Mouse (Mus musculus): ENCODE data around the gene Gm49393. TPM values are rescaled to one million over a fixed set of nuclear protein-coding genes. Genes with fewer than 3 reads are reported as not detected.

Gm49393 gene
- polyA plus RNA-seq, 1 experiment from 2014 or later = not detected

DNA sequence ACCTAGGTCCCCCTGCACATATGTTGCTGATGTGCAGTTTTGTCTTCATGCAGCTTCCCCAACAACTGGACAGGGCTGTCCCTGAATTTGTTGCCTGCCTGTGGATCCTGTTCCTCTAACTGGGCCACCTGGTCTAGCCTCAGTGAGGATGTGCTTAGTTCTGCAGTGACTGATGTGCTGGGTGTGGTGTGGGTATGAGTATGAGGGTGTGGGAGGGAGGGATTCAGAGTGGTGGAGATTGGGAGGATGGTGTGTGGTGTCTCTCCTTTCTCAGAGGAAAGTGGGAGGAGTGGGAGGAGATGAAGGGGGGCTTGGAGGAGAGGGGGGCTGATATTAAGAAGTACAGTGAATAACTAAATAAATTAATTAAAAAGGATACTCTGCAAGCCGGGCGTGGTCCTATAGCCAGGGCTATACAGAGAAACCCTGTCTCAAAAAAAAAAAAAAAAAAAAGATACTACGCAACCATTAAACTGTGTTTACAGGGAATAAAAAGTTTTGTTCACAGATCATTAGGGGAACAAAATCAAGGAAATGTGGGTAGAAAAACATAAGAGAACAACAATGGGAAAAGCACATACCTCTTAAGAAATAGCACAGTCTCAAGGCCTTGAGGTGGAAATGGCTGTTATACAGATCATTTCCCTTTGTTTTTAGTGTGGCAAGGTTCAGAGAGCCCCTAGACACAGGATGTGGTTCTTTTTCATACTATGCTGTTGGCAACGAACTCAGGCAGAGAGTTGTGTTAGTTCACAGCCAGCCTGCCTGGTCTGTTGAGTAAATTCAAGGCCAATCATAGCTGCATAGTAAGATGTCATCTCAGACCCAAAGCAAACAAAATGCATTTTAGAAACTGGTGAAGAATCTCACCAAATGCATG lies 86.9 kb downstream of the Gm49393 start:
- ATAC-seq = no peak
- no peaks in the 10 kb centered on the region for H3K36me3 ChIP-seq
- no peaks in the 10 kb centered on the region for H3K9me3 ChIP-seq (replicated peaks)
- H3K27me3 ChIP-seq (replicated peaks) = no peaks in the 10 kb centered on the region
- no peak overlapping the region for H3K4me3 ChIP-seq
- WGBS (ENCODE audit: insufficient replicate concordance) = 65% methylated on average over 4 of the region's 4 CpGs
- H3K9ac ChIP-seq = no peak overlapping the region
- H3K4me1 ChIP-seq = no peaks in the 10 kb centered on the region
- no peak overlapping the region for H3K27ac ChIP-seq
- no peak overlapping the region for H3K4me2 ChIP-seq

DNA sequence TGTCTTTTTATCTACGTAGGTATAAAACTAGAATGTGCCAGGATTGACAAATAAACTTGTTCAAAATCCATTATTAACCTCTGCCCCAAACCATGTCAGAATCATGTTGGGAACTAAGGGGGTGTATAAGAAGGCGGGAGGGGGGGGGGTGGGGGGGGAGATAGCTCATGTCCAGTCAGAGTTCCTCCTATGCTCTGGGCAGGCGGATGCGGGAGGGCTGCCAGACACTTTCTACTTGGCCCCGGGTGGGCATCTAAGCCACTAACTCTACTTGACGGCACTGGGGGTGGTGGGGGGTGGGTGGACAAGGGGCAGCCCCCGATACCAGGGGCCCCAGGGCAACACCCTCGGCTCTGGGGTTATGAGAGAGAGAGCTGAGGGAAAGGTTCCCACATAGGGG lies 92.2 kb downstream of the Gm49393 start:
- H3K27ac ChIP-seq = no peak overlapping the region
- no peak overlapping the region for H3K9ac ChIP-seq
- no peak overlapping the region for H3K4me2 ChIP-seq
- no peak overlapping the region for H3K4me3 ChIP-seq
- ATAC-seq = no peak
- no peaks in the 10 kb centered on the region for H3K4me1 ChIP-seq
- no peaks in the 10 kb centered on the region for H3K9me3 ChIP-seq (replicated peaks)
- H3K27me3 ChIP-seq (replicated peaks) = no peaks in the 10 kb centered on the region
- 65% methylated on average over 8 of the region's 8 CpGs for WGBS (ENCODE audit: insufficient replicate concordance)
- no peaks in the 10 kb centered on the region for H3K36me3 ChIP-seq

DNA sequence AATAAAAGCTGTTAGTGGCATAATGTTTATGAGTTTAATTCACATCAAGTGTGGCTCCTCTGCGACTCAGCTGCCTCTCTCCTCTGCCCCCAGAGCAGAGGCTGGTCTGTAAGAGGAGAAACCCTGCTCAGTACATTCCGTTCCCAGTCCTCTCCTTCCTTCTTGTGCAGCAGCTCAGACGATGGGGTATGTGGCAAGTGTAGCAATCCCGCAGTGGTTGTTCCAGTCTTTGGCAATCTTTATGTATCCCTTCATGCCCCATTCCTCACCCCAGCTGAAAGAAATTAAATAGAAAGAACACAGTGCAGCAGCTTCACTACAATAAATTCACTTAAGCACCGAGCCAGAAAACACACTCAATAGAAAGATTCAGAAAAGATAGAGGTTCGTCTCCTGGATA lies 92.7 kb downstream of the Gm49393 start:
- H3K4me1 ChIP-seq = no peaks in the 10 kb centered on the region
- no peak for ATAC-seq
- 64% methylated on average over 6 of the region's 6 CpGs for WGBS (ENCODE audit: insufficient replicate concordance)

DNA sequence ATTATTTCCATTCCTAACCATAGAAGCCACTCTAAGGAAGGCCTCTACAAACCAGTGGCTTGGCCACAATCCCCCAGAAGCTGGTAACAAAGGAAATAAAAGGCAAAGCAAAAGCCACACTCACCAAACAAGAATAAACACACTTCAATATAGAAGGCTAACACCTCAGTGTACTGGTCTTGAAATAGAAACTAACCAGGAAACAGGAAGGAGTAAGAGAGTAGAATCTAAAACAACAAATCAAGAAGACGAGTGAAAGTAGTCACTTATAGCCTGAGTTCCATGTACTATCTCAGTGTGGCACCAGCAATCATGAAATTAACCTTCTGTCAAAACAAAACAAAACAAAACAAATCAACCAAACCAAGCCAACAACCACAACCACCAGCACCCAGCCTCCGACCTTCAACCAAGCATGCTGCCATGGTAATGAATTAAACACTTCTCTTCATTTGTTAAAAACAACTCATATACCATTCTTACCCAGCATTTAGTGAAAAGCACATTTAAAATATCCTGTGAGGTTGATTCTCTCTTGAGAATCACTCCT lies 96.0 kb downstream of the Gm49393 start:
- WGBS (ENCODE audit: insufficient replicate concordance) = 55% methylated on average over 2 of the region's 2 CpGs

More for the DNA sequence above, 92.7 kb downstream of the Gm49393 start:
- Histone ChIP-seq H3K9me3 (replicated peaks) (no peaks in the 10 kb centered on the region), H3K9ac (no peak overlapping the region), H3K4me2 (no peak overlapping the region), H3K4me3 (no peak overlapping the region), H3K27me3 (replicated peaks) (no peaks in the 10 kb centered on the region), H3K27ac (no peak overlapping the region), H3K36me3 (no peaks in the 10 kb centered on the region)

DNA sequence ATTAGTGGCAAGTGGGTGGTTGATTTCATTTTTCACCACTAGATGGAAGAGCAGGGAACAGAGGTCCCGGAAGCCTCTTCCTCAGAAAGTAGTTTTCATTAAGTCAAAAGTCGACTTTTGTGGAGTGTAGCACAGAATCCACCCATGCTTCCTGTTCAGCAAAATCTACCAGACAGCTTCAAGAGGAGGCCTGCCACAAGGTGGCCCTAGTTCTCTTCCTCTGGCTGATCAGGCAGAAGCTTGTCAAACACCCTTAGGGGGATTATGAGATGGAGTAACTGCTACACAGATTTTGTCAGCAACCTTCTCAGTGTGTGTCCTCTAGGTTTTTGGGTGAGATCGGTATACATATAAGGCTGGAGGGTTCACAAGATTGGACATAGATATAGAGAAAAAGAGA lies 109.3 kb downstream of the Gm49393 start:
- Histone ChIP-seq H3K9me3 (replicated peaks) (no peaks in the 10 kb centered on the region), H3K9ac (no peak overlapping the region), H3K27ac (no peak overlapping the region), H3K36me3 (no peaks in the 10 kb centered on the region), H3K4me3 (no peak overlapping the region), H3K4me1 (no peaks in the 10 kb centered on the region), H3K27me3 (replicated peaks) (no peaks in the 10 kb centered on the region), H3K4me2 (no peak overlapping the region)
- no peak for ATAC-seq
- 37% methylated on average over 3 of the region's 3 CpGs for WGBS (ENCODE audit: insufficient replicate concordance)

More for the DNA sequence above, 96.0 kb downstream of the Gm49393 start:
- H3K27ac ChIP-seq = no peak overlapping the region
- no peak for ATAC-seq
- H3K27me3 ChIP-seq (replicated peaks) = no peaks in the 10 kb centered on the region
- no peak overlapping the region for H3K4me3 ChIP-seq
- H3K9me3 ChIP-seq (replicated peaks) = no peaks in the 10 kb centered on the region
- no peak overlapping the region for H3K4me2 ChIP-seq
- no peaks in the 10 kb centered on the region for H3K4me1 ChIP-seq
- no peak overlapping the region for H3K9ac ChIP-seq
- H3K36me3 ChIP-seq = no peaks in the 10 kb centered on the region

DNA sequence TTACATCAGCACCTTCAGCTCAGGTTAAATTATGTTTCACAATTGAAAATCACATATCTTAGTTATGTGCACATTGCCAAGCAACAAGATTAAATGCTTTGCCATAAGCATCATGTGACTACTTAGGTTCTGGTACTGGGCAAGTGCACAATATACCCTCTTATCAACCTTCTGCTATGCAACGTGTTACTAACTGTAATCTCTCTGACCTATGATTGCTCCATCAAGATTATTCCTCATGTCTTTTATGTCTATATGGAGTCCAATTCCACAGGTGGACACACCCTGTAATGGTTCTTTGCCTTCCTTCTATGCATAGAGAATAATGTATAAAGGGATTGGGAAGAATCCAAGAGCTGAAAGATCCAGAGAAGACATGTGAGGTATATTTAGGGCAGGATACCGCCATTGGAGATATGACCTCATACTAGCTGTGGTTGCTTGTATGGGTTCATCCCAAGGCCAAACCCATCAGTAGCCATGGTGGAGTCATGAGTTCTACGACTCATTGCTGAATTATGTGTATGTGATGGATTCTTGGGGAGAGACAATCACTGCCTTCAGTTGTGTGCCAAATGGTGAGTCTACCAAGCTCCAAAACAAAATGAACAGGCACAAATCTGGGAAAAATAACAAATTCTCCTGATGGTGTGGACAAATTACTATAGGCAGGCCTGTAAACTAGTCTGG lies 114.8 kb downstream of the Gm49393 start:
- no peaks in the 10 kb centered on the region for H3K36me3 ChIP-seq
- no peak overlapping the region for H3K4me3 ChIP-seq
- H3K4me1 ChIP-seq = no peaks in the 10 kb centered on the region
- no peaks in the 10 kb centered on the region for H3K27me3 ChIP-seq (replicated peaks)
- no peak overlapping the region for H3K27ac ChIP-seq
- no peak overlapping the region for H3K4me2 ChIP-seq
- WGBS (ENCODE audit: insufficient replicate concordance) = 46% methylated on average over 3 of the region's 3 CpGs
- H3K9ac ChIP-seq = no peak overlapping the region
- no peak for ATAC-seq
- no peaks in the 10 kb centered on the region for H3K9me3 ChIP-seq (replicated peaks)

DNA sequence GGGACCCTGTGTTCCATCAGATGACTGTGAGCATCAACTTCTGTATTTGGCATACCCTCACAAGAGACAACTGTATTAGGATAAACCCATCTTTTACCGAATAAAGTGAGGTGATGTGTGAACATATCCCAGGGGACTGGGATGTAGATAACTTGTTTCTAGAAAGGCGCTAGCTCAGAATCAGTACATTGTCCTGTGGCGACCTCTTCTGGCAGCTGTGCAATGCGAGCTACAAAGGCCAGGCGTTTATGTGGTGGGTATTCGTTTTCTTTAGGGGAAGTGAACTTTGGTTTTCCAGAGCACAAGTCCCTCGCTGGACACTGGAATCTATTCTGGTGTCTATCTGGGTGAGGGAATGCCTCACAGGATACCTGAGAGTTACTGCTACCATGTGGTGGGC lies 115.9 kb downstream of the Gm49393 start:
- ATAC-seq = no peak
- Histone ChIP-seq H3K4me1 (no peaks in the 10 kb centered on the region), H3K9ac (no peak overlapping the region), H3K27ac (no peak overlapping the region), H3K4me2 (no peak overlapping the region), H3K36me3 (no peaks in the 10 kb centered on the region), H3K27me3 (replicated peaks) (no peaks in the 10 kb centered on the region), H3K4me3 (no peak overlapping the region), H3K9me3 (replicated peaks) (no peaks in the 10 kb centered on the region)
- 8% methylated on average over 7 of the region's 7 CpGs for WGBS (ENCODE audit: insufficient replicate concordance)

DNA sequence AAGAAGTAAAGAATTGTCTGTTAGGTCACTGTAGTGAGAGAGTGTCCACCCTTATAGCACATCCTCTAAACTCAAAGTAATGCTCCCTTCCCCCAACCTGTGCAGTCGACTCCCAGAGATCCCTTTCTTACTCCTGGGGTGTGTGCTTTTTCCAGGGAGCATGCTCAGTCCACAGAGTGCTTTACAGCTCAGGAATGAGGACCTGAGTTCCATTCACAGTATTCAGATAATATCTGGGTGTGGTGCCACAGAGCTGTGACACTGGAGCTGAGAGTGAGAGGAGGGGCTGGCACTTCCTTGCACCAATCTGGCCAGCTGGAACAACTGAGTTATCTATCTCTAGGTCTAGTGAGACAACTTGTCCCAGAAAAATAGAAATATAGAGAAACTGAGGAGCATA lies 121.7 kb downstream of the Gm49393 start:
- no peaks in the 10 kb centered on the region for H3K36me3 ChIP-seq
- no peak overlapping the region for H3K9ac ChIP-seq
- no peak for ATAC-seq
- no peaks in the 10 kb centered on the region for H3K9me3 ChIP-seq (replicated peaks)
- no peak overlapping the region for H3K4me3 ChIP-seq
- H3K4me2 ChIP-seq = no peak overlapping the region
- H3K27me3 ChIP-seq (replicated peaks) = no peaks in the 10 kb centered on the region
- no peak overlapping the region for H3K27ac ChIP-seq
- no peaks in the 10 kb centered on the region for H3K4me1 ChIP-seq
- WGBS (ENCODE audit: insufficient replicate concordance) = 65% methylated on average over 1 of the region's 1 CpGs

DNA sequence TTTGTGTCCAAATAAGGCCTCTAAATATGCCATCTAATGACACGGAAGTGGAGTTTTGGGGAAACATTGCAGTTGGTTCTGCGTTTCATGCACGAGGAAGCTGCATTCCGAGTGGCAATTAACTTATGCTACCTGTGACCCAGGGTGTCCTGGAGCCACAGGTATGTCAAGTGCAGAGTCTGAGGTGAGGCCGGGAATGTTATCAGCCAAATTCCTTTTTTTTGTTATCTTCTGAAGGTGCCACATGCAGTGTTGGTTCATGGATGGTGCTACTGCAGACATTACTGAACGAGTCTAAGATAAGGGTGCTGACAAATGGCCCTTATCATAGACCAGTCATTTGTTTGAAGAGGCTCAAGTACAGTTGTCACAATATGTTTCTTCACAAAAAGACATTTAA lies 122.6 kb downstream of the Gm49393 start:
- Histone ChIP-seq H3K9ac (no peak overlapping the region), H3K4me2 (no peak overlapping the region), H3K27ac (no peak overlapping the region), H3K9me3 (replicated peaks) (no peaks in the 10 kb centered on the region), H3K4me1 (no peaks in the 10 kb centered on the region), H3K27me3 (replicated peaks) (no peaks in the 10 kb centered on the region), H3K36me3 (no peaks in the 10 kb centered on the region), H3K4me3 (no peak overlapping the region)
- WGBS (ENCODE audit: insufficient replicate concordance) = 59% methylated on average over 6 of the region's 6 CpGs
- no peak for ATAC-seq

DNA sequence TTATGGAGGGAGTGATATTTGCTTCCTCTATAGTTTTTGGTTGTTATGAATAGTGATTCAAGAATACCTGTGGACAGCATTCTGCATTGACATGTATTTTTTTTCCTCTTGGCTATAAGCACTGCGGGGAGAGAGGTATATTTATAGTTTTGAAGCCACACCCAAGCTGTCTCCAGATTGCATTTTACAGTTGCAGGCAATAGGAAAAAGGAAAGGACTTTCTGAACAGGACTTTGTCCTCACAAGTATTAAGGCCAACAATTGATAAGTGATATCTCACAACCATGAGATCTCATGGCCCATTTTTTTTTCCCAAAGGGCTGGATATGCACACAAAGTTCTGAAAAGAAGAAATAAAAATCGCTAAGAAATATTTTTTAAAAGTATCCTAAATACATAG lies 125.7 kb downstream of the Gm49393 start:
- Histone ChIP-seq H3K9ac (no peak overlapping the region), H3K4me2 (no peak overlapping the region), H3K27ac (no peak overlapping the region), H3K4me1 (no peaks in the 10 kb centered on the region), H3K27me3 (replicated peaks) (no peaks in the 10 kb centered on the region), H3K36me3 (no peaks in the 10 kb centered on the region), H3K9me3 (replicated peaks) (no peaks in the 10 kb centered on the region), H3K4me3 (no peak overlapping the region)
- no peak for ATAC-seq
- WGBS (ENCODE audit: insufficient replicate concordance) = 54% methylated on average over 2 of the region's 2 CpGs
